10 mouse cellular contexts compared by ENCODE assay signal in genomic region chr2:145479676-145480075, GRCm38 (mm10).
"Had no signal": no experiment of that assay in that cellular context is flagged by ENCODE, and none has a peak within 500 bp of the region (broad histone marks: within the 10 kb centered on the region; RNA-seq: fewer than 3 reads in every experiment).

No protein-coding gene starts in this region.

- H3K36me3 ChIP-seq: limb, embryonic 13.5 days; midbrain, embryonic 13.5 days had no signal

- DNase-seq: kidney, adult 11 months; kidney, adult 9 months; kidney, postnatal 14 days; lung, adult 18-20 months; thymus, postnatal 4 days had no signal

- H3K9me3 ChIP-seq: limb, embryonic 13.5 days; midbrain, embryonic 13.5 days had no signal

- H3K27ac ChIP-seq: left cerebral cortex, adult 2 months; limb, embryonic 13.5 days; liver, embryonic 14.5 days; midbrain, embryonic 13.5 days; stomach, postnatal 0 days had no signal

- ATAC-seq: midbrain, embryonic 13.5 days had no signal

- H3K4me1 ChIP-seq: limb, embryonic 13.5 days; midbrain, embryonic 13.5 days had no signal

- H3K4me2 ChIP-seq: limb, embryonic 13.5 days; midbrain, embryonic 13.5 days had no signal

- H3K9ac ChIP-seq: limb, embryonic 13.5 days; liver, embryonic 14.5 days; midbrain, embryonic 13.5 days had no signal

- H3K4me3 ChIP-seq: left cerebral cortex, adult 2 months; limb, embryonic 13.5 days; midbrain, embryonic 13.5 days had no signal

- H3K27me3 ChIP-seq: limb, embryonic 13.5 days; midbrain, embryonic 13.5 days had no signal
